Mouse (Mus musculus) inflammation-experienced regulatory T-cells, adult 6 months (primary cell): Measurements from ENCODE around the gene Cdk6. TPM values are rescaled to one million over a fixed set of nuclear protein-coding genes. Genes with fewer than 3 reads are reported as not detected.
"Not testable (repeated sequence)": the region's sequence is repeated elsewhere in the genome, so short reads cannot be mapped to it uniquely, and the experiment has no call there.

ENCODE experiments used
- ATAC-seq: one replicate; pipeline ENCODE4 v1.8.0; 2017
- polyA plus RNA-seq, 3 experiments: library from polyadenylated mRNA; unstranded; fragments of 100-300 nt; shearing (Covaris generic); gene quantifications; one replicate each; pipeline ENCODE4 v1.2.1; 2017

Cdk6 gene
- polyA plus RNA-seq, 3 experiments from 2014 or later = 21.7 to 46.6 (median 26.3) TPM

GRCm38 (mm10) chr5:3345540-3345939, 4.3 kb downstream of the Cdk6 start:
- ATAC-seq = not testable (repeated sequence)

- ATAC-seq = not testable (repeated sequence)
Observed at GRCm38 (mm10) chr5:3349393-3349792, 8.1 kb downstream of the Cdk6 start.

GRCm38 (mm10) chr5:3351836-3352235, 10.6 kb downstream of the Cdk6 start:
- not testable (repeated sequence) for ATAC-seq

GRCm38 (mm10) chr5:3352314-3352713, 11.0 kb downstream of the Cdk6 start:
- ATAC-seq = no peak

GRCm38 (mm10) chr5:3352827-3353226, 11.5 kb downstream of the Cdk6 start:
- no peak for ATAC-seq

- ATAC-seq = no peak
Observed at GRCm38 (mm10) chr5:3354307-3354706, 13.0 kb downstream of the Cdk6 start.

GRCm38 (mm10) chr5:3355032-3355536, 13.8 kb downstream of the Cdk6 start:
- no peak for ATAC-seq

GRCm38 (mm10) chr5:3355560-3356260, 14.4 kb downstream of the Cdk6 start:
- peak; percentile 80 for ATAC-seq

- peak; percentile 47 for ATAC-seq
Observed at GRCm38 (mm10) chr5:3356261-3356778, 15.0 kb downstream of the Cdk6 start.

GRCm38 (mm10) chr5:3357496-3357895, 16.2 kb downstream of the Cdk6 start:
- ATAC-seq = no peak

GRCm38 (mm10) chr5:3358687-3359520, 17.6 kb downstream of the Cdk6 start:
- peak; percentile 17 for ATAC-seq

- ATAC-seq = no peak
Observed at GRCm38 (mm10) chr5:3359914-3360313, 18.6 kb downstream of the Cdk6 start.

GRCm38 (mm10) chr5:3361252-3361651, 20.0 kb downstream of the Cdk6 start:
- no peak for ATAC-seq

GRCm38 (mm10) chr5:3362111-3362510, 20.8 kb downstream of the Cdk6 start:
- ATAC-seq = no peak

- no peak for ATAC-seq
Observed at GRCm38 (mm10) chr5:3363036-3363983, 22.0 kb downstream of the Cdk6 start.

- no peak for ATAC-seq
Observed at GRCm38 (mm10) chr5:3367045-3367444, 25.8 kb downstream of the Cdk6 start.

GRCm38 (mm10) chr5:3369317-3369716, 28.0 kb downstream of the Cdk6 start:
- ATAC-seq = no peak

GRCm38 (mm10) chr5:3371212-3371611, 29.9 kb downstream of the Cdk6 start:
- no peak for ATAC-seq

- ATAC-seq = peak; percentile 44
Observed at GRCm38 (mm10) chr5:3373170-3373569, 31.9 kb downstream of the Cdk6 start.

GRCm38 (mm10) chr5:3374763-3375162, 33.5 kb downstream of the Cdk6 start:
- ATAC-seq = no peak

- no peak for ATAC-seq
Observed at GRCm38 (mm10) chr5:3376167-3376566, 34.9 kb downstream of the Cdk6 start.

GRCm38 (mm10) chr5:3379252-3379651, 38.0 kb downstream of the Cdk6 start:
- ATAC-seq = no peak
